Comparison of ENCODE assay signal across 16 mouse cellular contexts in the genomic region with DNA sequence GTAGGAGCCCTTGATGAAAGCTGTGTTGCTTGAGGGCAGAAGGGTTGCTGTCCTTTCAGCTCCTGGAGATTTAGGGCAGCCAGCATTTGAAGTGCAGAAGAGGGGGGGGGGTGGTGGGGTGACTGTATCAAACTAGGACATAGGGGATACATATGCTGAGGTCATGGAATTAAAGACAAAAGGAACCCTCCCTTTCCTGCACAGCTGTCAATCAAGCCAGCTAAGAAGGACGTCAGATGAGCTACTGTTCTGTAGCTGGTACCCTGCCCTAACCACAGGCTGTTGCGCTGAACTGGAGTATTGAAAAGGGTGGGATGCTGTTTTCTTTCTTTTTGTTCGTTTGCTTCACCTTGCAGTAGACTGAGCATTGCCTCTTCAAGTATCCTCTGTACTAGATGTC.
A peak's percentile ranks its signal among the peaks of the same experiment; 100 is the strongest.
DNase-seq lines count a peak whose midpoint lies in the region; ATAC-seq and TF ChIP-seq lines count a peak whose summit lies in the region.
"Had no signal": no experiment of that assay in that cellular context is flagged by ENCODE, and none has a peak within 500 bp of the region (broad histone marks: within the 10 kb centered on the region; RNA-seq: fewer than 3 reads in every experiment).

No protein-coding gene starts in this region.

- no peak overlapping the region for H3K9ac ChIP-seq in heart, embryonic 16.5 days (ENCODE audit: low read length)
- no peak overlapping the region for H3K9ac ChIP-seq in heart, adult 2 months (ENCODE audit: low read depth, low read length)
- H3K9ac ChIP-seq in embryonic facial prominence, embryonic 12.5 days = no peak overlapping the region
- no peak overlapping the region for H3K9ac ChIP-seq in midbrain, embryonic 12.5 days (replicated peaks)
- H3K9ac ChIP-seq: lung, embryonic 14.5 days; neural tube, embryonic 12.5 days had no signal

- no peak overlapping the region for H3K4me3 ChIP-seq in heart, embryonic 16.5 days (ENCODE audit: low read length)
- no peak overlapping the region for H3K4me3 ChIP-seq in heart, adult 2 months
- no peak overlapping the region for H3K4me3 ChIP-seq in embryonic facial prominence, embryonic 12.5 days
- no peak overlapping the region for H3K4me3 ChIP-seq in midbrain, embryonic 12.5 days
- H3K4me3 ChIP-seq: left cerebral cortex, adult 2 months; limb, embryonic 10.5 days; neural tube, embryonic 12.5 days had no signal

- no peak for TF ChIP-seq CTCF in heart, adult 2 months (IDR thresholded peaks at IDR 0.05)

- H3K4me1 ChIP-seq in heart, embryonic 16.5 days (ENCODE audit: control insufficient read depth, insufficient read depth, low read length) = peaks cover 41% of the 10 kb centered on the region
- H3K4me1 ChIP-seq in heart, adult 2 months (ENCODE audit: control insufficient read depth, insufficient read depth, low read length) = peaks cover 10% of the 10 kb centered on the region
- peaks cover 24% of the 10 kb centered on the region for H3K4me1 ChIP-seq in embryonic facial prominence, embryonic 12.5 days
- H3K4me1 ChIP-seq in midbrain, embryonic 12.5 days = peaks cover 36% of the 10 kb centered on the region

- TF ChIP-seq POLR2A in heart, adult 2 months (IDR thresholded peaks at IDR 0.05; ENCODE audit: insufficient read depth, low read depth, low read length) = no peak

- H3K9me3 ChIP-seq in heart, embryonic 16.5 days (replicated peaks; ENCODE audit: control insufficient read depth, low read length) = no peaks in the 10 kb centered on the region
- H3K9me3 ChIP-seq in embryonic facial prominence, embryonic 12.5 days = no peaks in the 10 kb centered on the region
- no peaks in the 10 kb centered on the region for H3K9me3 ChIP-seq in midbrain, embryonic 12.5 days
- H3K9me3 ChIP-seq: limb, embryonic 10.5 days; neural tube, embryonic 12.5 days had no signal

- peaks cover 3% of the 10 kb centered on the region; the same call in 1 of the 2 replicates for H3K79me2 ChIP-seq in heart, adult 2 months (replicated peaks; ENCODE audit: control insufficient read depth, insufficient read depth, low read length)

- H3K27me3 ChIP-seq in heart, embryonic 16.5 days (ENCODE audit: control insufficient read depth, insufficient read depth, low read length) = no peaks in the 10 kb centered on the region
- no peaks in the 10 kb centered on the region for H3K27me3 ChIP-seq in heart, adult 2 months (ENCODE audit: control insufficient read depth, insufficient read depth, low read length)
- H3K27me3 ChIP-seq in embryonic facial prominence, embryonic 12.5 days = no peaks in the 10 kb centered on the region
- no peaks in the 10 kb centered on the region; the same call in 1 of the 2 replicates for H3K27me3 ChIP-seq in midbrain, embryonic 12.5 days
- H3K27me3 ChIP-seq: neural tube, embryonic 12.5 days had no signal

- no peak for DNase-seq in heart, adult 2 months
- peak; percentile 48 for DNase-seq in Muller cell, postnatal 12 days (ENCODE audit: inconsistent ontology term)
- DNase-seq in cerebellum, postnatal 25 days = no peak
- DNase-seq: adrenal gland, postnatal 25 days; cerebellum, adult 18-20 months; heart, adult 11 months; lung, embryonic 14.5 days had no signal

- TF ChIP-seq EP300 in heart, adult 2 months (IDR thresholded peaks at IDR 0.05; ENCODE audit: insufficient read depth, low read depth, low read length) = no peak

- H3K4me2 ChIP-seq in heart, embryonic 16.5 days (ENCODE audit: low read depth, low read length) = no peak overlapping the region
- no peak overlapping the region for H3K4me2 ChIP-seq in embryonic facial prominence, embryonic 12.5 days (replicated peaks)
- no peak overlapping the region for H3K4me2 ChIP-seq in midbrain, embryonic 12.5 days (replicated peaks)
- H3K4me2 ChIP-seq: liver, embryonic 11.5 days; lung, embryonic 14.5 days; neural tube, embryonic 12.5 days had no signal

- H3K27ac ChIP-seq in heart, embryonic 16.5 days (ENCODE audit: low read length) = peak overlapping the region; percentile 28; the same call in 1 of the 2 replicates
- H3K27ac ChIP-seq in heart, adult 2 months = no peak overlapping the region
- peak overlapping the region; percentile 42; the same call in 1 of the 2 replicates for H3K27ac ChIP-seq in embryonic facial prominence, embryonic 12.5 days
- peak overlapping the region; percentile 36; the same call in 1 of the 2 replicates for H3K27ac ChIP-seq in midbrain, embryonic 12.5 days (replicated peaks)
- H3K27ac ChIP-seq: left cerebral cortex, adult 2 months; limb, embryonic 10.5 days; neural tube, embryonic 12.5 days had no signal

- no peak for ATAC-seq in heart, embryonic 16.5 days (replicated peaks; ENCODE audit: extremely low read depth, insufficient read depth, low FRiP score)
- ATAC-seq in embryonic facial prominence, embryonic 12.5 days (ENCODE audit: insufficient number of reproducible peaks, insufficient read depth, low FRiP score, low TSS enrichment) = no peak
- ATAC-seq in midbrain, embryonic 12.5 days (ENCODE audit: low FRiP score, low read depth) = peak; percentile 42; the same call in 1 of the 2 replicates
- no peak for ATAC-seq in megakaryocyte, adult 5-6 weeks (ENCODE audit: poor library complexity, severe bottlenecking)
- ATAC-seq: intestine, postnatal 0 days had no signal

- intact Hi-C loops in heart, adult 2 months (cut with DNase I) = no loop called here

- 70% methylated on average over 3 of the region's 3 CpGs for WGBS in heart, embryonic 16.5 days
- WGBS in heart, adult 2 months = 56% methylated on average over 3 of the region's 3 CpGs
- 51% methylated on average over 3 of the region's 3 CpGs for WGBS in embryonic facial prominence, embryonic 12.5 days
- WGBS in midbrain, embryonic 12.5 days = 52% methylated on average over 3 of the region's 3 CpGs

- H3K36me3 ChIP-seq in heart, embryonic 16.5 days (ENCODE audit: control insufficient read depth, insufficient read depth) = peaks cover 15% of the 10 kb centered on the region
- H3K36me3 ChIP-seq in heart, adult 2 months (ENCODE audit: control insufficient read depth, insufficient read depth, low read length) = peaks cover 3% of the 10 kb centered on the region
- H3K36me3 ChIP-seq in embryonic facial prominence, embryonic 12.5 days = peaks cover 13% of the 10 kb centered on the region
- H3K36me3 ChIP-seq in midbrain, embryonic 12.5 days = peaks cover 16% of the 10 kb centered on the region
